Mouse (Mus musculus) gastrocnemius, postnatal 36 days (tissue): ENCODE results near the gene Padi1. TPM values are rescaled to one million over a fixed set of nuclear protein-coding genes. Genes with fewer than 3 reads are reported as not detected.
A peak's percentile ranks its signal among the peaks of the same experiment; 100 is the strongest.

Experiments used
- DNase-seq, 2 experiments: peaks; one replicate each; pipeline ENCODE4 v3.0.0; 2022
- intact Hi-C: fragments of 180-260 bp; cut with DNase I; formaldehyde crosslinking; loops from one replicate; pipeline ENCODE4 v1.15.1; 2025
- total RNA-seq, 2 experiments: library from RNA; stranded (reverse); gene quantifications; 2 replicates each; pipeline ENCODE4 v1.2.3; 2021

Gene Padi1
- total RNA-seq, 2 experiments from 2014 or later = 0.07 to 0.08 TPM

DNA sequence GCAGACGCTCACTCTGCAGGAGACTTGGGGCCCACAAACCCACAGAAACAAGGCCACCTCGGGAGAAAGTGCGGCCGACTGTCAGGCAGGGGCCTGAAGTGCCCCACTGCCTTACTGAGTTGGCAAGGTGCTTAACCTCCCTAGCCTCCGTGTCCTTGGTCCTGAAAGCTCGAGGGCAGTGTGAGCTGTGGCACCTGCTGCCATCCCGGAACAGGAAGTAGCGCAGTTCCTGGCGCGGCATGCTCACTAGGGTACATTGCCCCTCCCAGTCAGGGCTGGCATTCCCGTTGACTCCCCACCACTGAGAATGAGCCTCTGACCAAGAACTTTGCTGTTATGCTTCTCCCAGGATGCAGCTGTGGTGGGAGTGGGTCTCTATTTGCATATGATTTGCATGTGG lies 19.6 kb downstream of the Padi1 start:
- DNase-seq = no peak
- intact Hi-C loops = no loop called here

DNA sequence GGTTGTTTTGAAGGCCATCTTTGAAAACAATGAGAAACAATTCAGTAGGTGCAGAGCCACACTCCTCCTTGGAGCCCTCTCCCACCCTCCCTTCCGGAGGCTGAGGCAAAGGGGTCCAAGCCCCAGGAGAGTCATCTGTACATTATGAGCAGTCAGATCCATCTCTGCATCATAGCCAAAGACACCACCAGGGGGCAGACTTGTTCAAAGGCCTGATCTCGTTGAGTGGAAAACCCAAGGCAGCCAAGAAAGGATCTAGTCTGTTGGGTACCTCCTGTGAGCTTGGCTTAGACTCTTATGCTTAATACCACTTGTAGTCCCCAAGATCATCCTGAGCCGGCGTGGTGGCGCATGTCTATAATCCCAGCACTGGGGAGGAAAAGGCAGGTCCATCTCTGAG lies 23.6 kb downstream of the Padi1 start:
- intact Hi-C loops = loop anchor here (1.0 to 5.0 kb wide), 2 partner anchors 80 to 135 kb away; no protein-coding TSS in a partner anchor

DNA sequence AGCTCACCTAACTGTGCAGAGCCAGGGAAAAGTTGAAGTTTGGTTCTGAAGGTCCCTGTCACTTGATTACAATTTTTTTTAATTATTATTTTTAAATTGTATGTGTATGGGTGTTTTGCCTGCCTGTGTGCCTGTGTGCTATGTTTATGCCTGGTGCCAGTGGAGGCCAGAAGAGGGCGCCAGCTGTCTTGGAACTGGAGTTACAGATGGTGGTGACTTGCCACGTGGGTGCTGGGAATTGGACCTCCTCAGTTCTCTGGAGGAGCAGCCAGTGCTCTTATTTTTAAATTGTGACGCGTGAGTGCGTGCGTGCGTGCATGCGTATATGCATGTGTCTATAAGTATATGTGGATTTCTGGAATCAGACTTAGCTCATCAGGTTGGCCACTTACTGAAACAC lies 28.2 kb downstream of the Padi1 start:
- no peak for DNase-seq
- intact Hi-C loops = loop anchor here (10.0 kb wide), 1 partner anchor 217 kb away; no protein-coding TSS in a partner anchor

More for the DNA sequence above, 23.6 kb downstream of the Padi1 start:
- DNase-seq = peak; percentile 39 to 51

GRCm38 (mm10) chr4:140815996-140816917 lies 29.3 kb downstream of the Padi1 start:
- intact Hi-C loops = loop anchor here (10.0 kb wide), 1 partner anchor 219 kb away; no protein-coding TSS in a partner anchor

DNA sequence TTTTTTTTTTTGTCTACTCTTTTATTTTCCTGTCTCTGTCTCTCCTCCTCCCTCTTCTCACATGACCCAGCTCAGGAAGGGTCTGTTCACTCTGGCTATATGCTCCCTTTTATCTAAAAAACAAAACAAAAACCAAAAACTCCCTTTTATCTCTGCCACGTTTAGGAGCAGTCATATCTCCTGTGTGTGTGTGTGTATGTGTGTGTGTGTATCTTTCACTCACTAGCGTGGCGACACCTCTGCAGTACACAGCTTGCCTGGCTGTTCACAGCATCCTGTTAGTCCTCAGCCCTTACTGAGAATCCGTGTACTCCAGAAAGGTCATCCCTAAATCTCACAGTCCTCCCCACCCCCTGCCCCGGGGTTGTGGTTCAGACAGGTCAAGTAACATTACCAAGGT lies 30.1 kb downstream of the Padi1 start:
- DNase-seq = no peak
- intact Hi-C loops = loop anchor here (10.0 kb wide), 1 partner anchor 219 kb away; no protein-coding TSS in a partner anchor

More at GRCm38 (mm10) chr4:140815996-140816917, 29.3 kb downstream of the Padi1 start:
- no peak for DNase-seq

DNA sequence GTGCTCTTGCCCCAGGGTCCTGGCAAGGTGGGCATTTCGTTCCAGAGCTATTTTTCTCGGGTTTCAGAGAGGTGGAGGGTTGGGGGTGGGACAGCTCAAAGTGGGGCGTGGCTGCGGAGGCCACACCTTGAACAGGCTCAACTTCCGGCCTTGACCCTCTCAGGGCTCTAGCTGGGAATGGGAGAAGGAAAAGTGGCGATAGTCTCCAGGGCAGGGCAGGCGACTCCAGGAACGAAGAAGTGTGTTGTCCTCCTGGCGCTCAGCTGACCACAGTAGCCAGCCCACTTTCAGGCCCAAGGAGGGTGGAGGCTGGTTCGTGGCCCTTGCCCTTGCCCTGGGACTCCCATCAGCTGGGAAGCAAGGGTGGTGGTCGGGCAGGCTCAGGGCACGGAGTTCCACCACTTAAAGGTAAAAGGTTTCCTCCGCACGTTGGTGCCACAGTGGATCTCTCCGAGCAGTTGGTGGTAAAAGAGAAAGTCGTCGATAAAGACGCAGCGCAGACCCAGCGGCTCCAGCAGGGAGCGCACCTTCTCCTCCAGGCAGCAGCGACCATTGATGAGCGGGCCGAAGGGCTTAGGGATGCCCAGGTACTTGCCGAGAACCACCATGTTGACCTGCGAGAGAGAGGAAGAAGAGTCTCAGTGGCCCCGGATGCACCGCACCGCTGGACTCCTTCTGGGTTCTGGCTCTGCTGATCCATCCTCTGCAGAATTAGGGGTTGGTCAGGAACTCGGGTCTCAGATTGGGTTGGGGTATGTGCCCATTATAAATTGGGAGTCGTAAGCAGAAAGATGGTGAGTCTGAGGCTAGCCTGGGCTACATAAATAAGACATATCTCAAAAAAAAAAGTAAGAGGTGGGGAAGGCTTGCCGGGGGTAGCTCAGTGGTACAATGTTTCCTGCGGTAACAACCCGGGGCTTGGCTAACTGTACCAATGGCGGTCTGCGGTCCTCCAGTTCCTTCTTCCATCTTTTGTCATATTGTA lies 31.0 kb downstream of the Padi1 start:
- peak in 1 of 2 experiments; percentile 37 for DNase-seq
- intact Hi-C loops = loop anchor here (10.0 kb wide), 1 partner anchor 220 kb away; no protein-coding TSS in a partner anchor

DNA sequence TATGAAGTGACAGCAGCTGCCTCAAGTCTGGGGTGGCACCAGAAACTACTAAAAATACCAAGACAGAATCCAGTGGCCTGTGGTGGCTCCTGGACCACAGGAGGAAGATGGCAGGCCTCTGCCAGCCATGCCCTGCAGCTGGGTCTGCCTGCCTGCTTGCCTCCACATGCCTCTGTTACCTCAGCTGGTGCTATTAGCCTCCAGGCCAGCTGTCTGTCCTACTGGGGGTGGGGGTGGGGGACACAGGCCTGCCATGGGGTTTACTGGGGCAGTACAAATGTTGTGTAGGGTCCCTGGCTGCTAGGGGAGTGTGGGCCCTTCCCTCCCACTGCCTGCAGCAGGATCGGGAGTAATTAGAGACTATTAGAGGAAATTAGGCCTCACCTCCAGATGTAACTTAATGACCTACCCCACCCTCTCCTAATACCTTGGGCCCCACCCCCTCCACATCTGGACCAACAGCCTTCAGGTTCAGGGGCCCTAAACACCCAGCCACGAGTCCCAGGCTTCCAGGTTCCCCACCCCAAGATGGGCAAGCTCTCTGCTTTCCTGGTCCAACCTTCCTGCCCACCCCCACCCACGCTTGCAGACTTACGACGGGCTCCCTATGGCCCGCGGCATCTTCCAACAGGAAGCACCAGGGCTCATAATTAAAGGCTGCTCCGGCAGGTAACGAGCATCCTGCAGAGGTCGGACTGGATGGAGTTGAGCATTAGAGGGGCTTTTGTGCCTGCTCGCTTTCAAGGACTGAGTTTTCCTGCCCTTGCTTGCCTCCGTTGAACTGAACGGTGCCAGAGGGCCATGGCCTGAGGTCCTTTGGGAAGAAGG lies 32.0 kb downstream of the Padi1 start:
- intact Hi-C loops = loop anchor here (10.0 kb wide), 1 partner anchor 221 kb away; no protein-coding TSS in a partner anchor
- no peak for DNase-seq

- intact Hi-C loops = loop anchor here (10.0 kb wide), 1 partner anchor 222 kb away; no protein-coding TSS in a partner anchor
- DNase-seq = no peak
Observed at GRCm38 (mm10) chr4:140812609-140813008, 33.0 kb downstream of the Padi1 start.

DNA sequence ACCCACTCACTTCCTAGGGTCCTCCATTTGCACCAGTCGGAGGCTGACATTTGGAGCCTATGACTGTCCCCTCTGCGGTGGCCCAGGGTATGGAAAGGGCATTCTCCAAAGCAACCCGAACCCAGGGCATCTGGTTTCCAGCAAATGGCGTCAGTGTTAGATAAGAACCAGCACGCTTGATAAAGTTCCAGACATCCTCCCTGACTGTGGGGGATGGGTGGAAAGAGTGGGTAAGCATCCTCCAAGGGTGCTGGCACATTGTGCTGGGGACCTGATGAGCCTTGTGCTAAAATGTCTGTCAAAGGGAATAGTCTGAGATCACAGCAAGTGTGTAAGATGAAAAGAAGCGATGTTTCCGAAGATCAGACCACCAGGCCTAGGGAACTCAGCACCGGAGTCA lies 33.4 kb downstream of the Padi1 start:
- intact Hi-C loops = loop anchor here (10.0 kb wide), 1 partner anchor 223 kb away; no protein-coding TSS in a partner anchor
- DNase-seq = no peak

GRCm38 (mm10) chr4:140810458-140811260 lies 34.9 kb downstream of the Padi1 start, which contains the start of gene Padi3:
Padi3 (minus strand) TSS chr4:140810648.
- no peak for DNase-seq
- intact Hi-C loops = loop anchor here (10.0 kb wide), 1 partner anchor 224 kb away; no protein-coding TSS in a partner anchor

DNA sequence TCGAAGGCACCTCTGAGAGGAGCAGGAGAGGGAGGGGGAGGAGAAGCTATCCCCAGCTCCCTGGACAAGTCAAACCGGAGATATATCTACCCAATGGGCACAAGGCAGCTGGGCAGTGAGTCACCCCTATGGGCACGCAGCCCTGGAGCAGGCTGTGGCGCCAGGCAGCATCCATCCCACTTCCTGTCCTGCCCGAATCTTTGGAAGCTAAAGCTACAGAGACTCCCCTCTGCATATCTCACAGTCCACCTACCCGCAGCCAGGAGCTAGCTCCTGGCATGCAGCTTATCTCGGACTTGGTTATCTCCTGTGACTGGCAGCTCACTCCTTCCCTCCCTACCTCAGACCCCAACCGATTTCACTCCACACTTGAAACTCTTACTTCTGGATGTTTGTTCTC lies 36.5 kb downstream of the Padi1 start:
- DNase-seq = no peak
- intact Hi-C loops = no loop called here

DNA sequence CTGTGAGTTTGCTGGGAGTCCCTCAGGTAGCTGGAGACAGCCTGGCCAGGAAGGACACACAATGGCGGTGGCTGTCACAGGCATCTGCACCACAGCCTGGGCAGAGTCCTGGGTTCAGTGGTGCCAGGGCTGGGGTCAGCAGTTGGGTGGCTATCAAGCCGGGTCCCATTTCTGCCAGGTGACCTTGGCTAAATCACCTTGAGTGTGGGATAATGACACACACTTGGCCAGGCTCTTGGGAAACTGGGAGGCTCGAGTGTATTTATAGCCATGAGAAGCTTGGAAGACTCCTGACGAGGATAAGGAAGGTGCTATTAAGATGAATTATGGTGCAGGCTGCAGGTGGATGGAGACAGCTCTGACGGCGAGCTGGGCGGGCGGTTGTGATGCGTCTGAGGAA lies 41.0 kb downstream of the Padi1 start:
- intact Hi-C loops = no loop called here

DNA sequence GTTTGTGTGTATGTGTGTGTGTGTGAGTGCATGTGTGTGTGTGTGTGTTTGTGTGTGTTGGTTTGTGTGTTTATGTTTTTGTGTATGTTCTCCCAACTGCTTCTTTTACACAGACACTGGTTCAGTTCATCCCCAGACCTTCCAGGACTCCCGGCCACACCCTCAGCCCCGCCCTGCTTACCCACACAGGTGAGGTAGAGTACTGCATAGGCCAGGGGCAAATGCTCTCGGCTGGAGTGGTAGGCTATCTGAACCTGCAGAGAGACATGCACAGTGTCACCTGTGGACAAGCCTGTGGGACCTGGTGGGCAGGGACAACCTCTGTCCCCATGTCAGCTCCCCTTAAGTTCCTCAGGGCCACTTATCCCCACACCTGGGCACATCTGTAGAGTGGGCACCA lies 44.2 kb downstream of the Padi1 start:
- intact Hi-C loops = no loop called here
- no peak for DNase-seq

More for the DNA sequence above, 41.0 kb downstream of the Padi1 start:
- DNase-seq = peak; percentile 40 to 45

GRCm38 (mm10) chr4:140796786-140797185 lies 48.8 kb downstream of the Padi1 start:
- intact Hi-C loops = no loop called here
- DNase-seq = no peak

- intact Hi-C loops = no loop called here
- no peak for DNase-seq
Observed at GRCm38 (mm10) chr4:140794678-140795077, 50.9 kb downstream of the Padi1 start.

DNA sequence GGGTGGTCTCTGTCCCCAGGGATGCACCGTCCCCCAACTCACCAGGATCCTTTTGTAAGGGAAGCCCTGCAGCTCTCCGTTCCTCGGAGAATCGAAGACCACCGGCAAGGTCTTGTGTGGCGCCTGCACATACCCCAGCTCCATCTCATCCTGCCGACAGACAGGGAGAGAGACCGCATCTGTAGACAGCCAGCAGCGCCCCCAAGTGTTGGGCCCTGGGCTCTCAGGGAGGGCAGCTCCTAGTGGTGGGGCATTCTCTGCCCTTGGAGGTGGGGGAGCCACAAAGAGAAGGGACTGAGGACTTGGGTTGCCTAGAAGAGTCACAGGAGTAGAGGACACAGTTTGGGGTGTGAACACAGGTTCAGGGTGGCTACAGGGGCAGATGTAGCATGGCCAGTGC lies 51.8 kb downstream of the Padi1 start:
- no peak for DNase-seq
- intact Hi-C loops = no loop called here

DNA sequence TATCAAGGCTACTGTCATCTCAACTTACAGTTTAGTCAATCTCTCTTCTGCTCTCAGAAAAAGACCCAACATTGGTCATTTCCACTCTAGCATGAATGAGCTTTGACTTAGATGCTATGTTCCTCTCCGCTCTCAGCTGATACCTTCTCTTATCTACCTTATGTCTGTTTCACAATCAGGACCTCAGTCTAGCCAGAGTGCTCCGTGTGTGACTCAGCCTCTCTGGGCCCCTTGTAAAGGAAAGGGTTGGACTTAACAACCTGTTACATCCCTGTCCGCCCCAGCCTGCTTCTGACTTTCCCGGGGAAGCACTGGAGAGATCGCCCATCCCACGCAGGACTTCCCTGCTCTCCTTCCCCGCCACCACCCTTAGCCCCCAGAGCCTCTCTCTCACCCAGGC lies 53.0 kb downstream of the Padi1 start:
- DNase-seq = no peak
- intact Hi-C loops = no loop called here

DNA sequence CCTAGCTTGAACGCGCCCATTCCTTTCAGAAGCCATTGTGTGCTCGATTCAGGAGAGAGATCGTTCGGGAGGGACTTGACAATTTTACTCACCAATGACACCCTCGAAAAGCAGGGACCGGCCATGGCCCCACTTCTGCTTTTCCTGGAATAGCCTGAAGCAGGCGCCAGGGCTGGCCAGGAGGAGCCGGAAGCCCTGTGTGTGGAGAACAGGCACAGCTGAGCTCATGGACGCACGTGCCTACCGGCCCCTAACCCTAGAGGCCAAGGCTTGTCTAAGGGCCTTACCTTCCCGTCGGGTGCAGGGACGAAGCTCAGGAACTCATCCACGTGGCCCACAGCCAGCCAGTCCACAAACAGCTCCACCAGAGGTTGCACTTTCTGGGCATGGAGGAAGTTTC lies 54.5 kb downstream of the Padi1 start:
- no peak for DNase-seq
- intact Hi-C loops = no loop called here
